Mouse (Mus musculus) liver, embryonic 14.5 days (tissue): ENCODE data around the gene Pcbd2. TPM values are rescaled to one million over a fixed set of nuclear protein-coding genes. Genes with fewer than 3 reads are reported as not detected.

ENCODE experiments used
- ATAC-seq: fragments of 200-750 bp; cut with Nextera tagmentation; 2 replicates; pipeline ENCODE4 v1.8.0; 2017; ENCODE audit warnings: moderate number of reproducible peaks, mild to moderate bottlenecking, moderate library complexity; ENCODE audit not compliant: insufficient read depth
- DNase-seq, 3 experiments: peaks; one replicate each; pipeline ENCODE4 v3.0.0-alpha.2; 2012 to 2013; ENCODE audit warnings: low read depth in 3 of 3, low spot score in 3 of 3
- H3K27ac ChIP-seq: fragments of 300-500 bp; sonication (generic); 2 replicates; pipeline ENCODE4 v1.5.1; 2014; ENCODE audit warnings: moderate library complexity, mild to moderate bottlenecking, control low read depth, inconsistent platforms
- H3K27me3 ChIP-seq: fragments of 300-500 bp; sonication (generic); 2 replicates; pipeline ENCODE4 v1.6.1; 2014; ENCODE audit warnings: mild to moderate bottlenecking, low read length, moderate library complexity; ENCODE audit not compliant: control insufficient read depth, insufficient read depth
- H3K36me3 ChIP-seq: fragments of 300-500 bp; sonication (generic); replicated peaks from 2 replicates; pipeline ENCODE4 v1.6.1; 2014; ENCODE audit warnings: low read depth; ENCODE audit not compliant: control insufficient read depth, insufficient read depth
- H3K4me1 ChIP-seq, 2 experiments: fragments of 200-500 bp in 1 of 2; fragments of 300-500 bp in 1 of 2; sonication (generic) in 1 of 2; replicated peaks; 2 replicates each; pipeline ENCODE4 v1.6.1; 2012 to 2014; ENCODE audit warnings: antibody characterized with exemption in 1 of 2, inconsistent platforms in 1 of 2, low read length in 1 of 2; ENCODE audit not compliant: control insufficient read depth in 2 of 2, insufficient read depth in 2 of 2
- H3K4me2 ChIP-seq: fragments of 300-500 bp; sonication (generic); 2 replicates; pipeline ENCODE4 v1.6.1; 2014; ENCODE audit warnings: low read depth, mild to moderate bottlenecking, control low read depth, moderate library complexity
- H3K4me3 ChIP-seq, 2 experiments: fragments of 200-500 bp in 1 of 2; fragments of 300-500 bp in 1 of 2; sonication (generic) in 1 of 2; 2 replicates each; pipeline ENCODE4 v1.5.1; 2012 to 2014; ENCODE audit warnings: low read depth in 2 of 2, low read length in 2 of 2, mild to moderate bottlenecking in 2 of 2, control low read depth in 1 of 2, inconsistent platforms in 1 of 2, moderate library complexity in 1 of 2; ENCODE audit not compliant: insufficient read depth in 1 of 2
- H3K9ac ChIP-seq: fragments of 300-500 bp; sonication (generic); replicated peaks from 2 replicates; pipeline ENCODE4 v1.6.1; 2014; ENCODE audit warnings: mild to moderate bottlenecking, control low read depth, moderate library complexity
- H3K9me3 ChIP-seq: fragments of 300-500 bp; sonication (generic); 2 replicates; pipeline ENCODE4 v1.6.1; 2016; ENCODE audit warnings: low read length, mixed read lengths; ENCODE audit not compliant: control insufficient read depth
- CTCF ChIP-seq: IDR thresholded peaks from 2 replicates; pipeline ENCODE4 v1.5.1; 2016; ENCODE audit warnings: antibody characterized with exemption, low read depth, control low read depth
- EP300 ChIP-seq: IDR thresholded peaks from 2 replicates; pipeline ENCODE4 v1.6.1; 2016; ENCODE audit warnings: antibody characterized with exemption, low read depth
- WGBS: fragments of 180-500 bp; shearing (Covaris S2); extraction: QIAGEN DNeasy Blood & Tissue Kit; methylation state at CpG from one replicate; pipeline ENCODE4 v1.1.7; 2014; ENCODE audit not compliant: insufficient replicate concordance; 5-methylcytosine and 5-hydroxymethylcytosine counted together
- polyA plus RNA-seq, 2 experiments: library from polyadenylated mRNA; depleted of rRNA in 1 of 2; stranded (reverse) in 1 of 2; unstranded in 1 of 2; fragments of >200 nt; fragmentation: Nextera tagmentation in 1 of 2; extraction: Ambion mirVana in 1 of 2; gene quantifications; 2 replicates each; pipeline versions ENCODE4 v1.2.1 to v1.2.3; 2012 to 2014

Gene Pcbd2
- polyA plus RNA-seq, 2 experiments: 25.1 to 35.7 TPM

GRCm38 (mm10) chr13:55809707-55810106 lies 82.5 kb downstream of the Pcbd2 start:
- Histone ChIP-seq H3K27me3 (no peaks in the 10 kb centered on the region), H3K4me2 (no peak overlapping the region), H3K4me1 (no peaks in the 10 kb centered on the region; a peak in 1 of 4 replicates), H3K9me3 (no peaks in the 10 kb centered on the region), H3K27ac (no peak overlapping the region), H3K36me3 (no peaks in the 10 kb centered on the region), H3K4me3 (no peak overlapping the region), H3K9ac (no peak overlapping the region)
- 72% methylated on average over 10 of the region's 10 CpGs for WGBS
- TF ChIP-seq CTCF (no peak), EP300 (no peak)
- ATAC-seq (no peak), DNase-seq (no peak)

GRCm38 (mm10) chr13:55810947-55811346 lies 83.8 kb downstream of the Pcbd2 start:
- no peak for ATAC-seq
- H3K27me3 ChIP-seq: no peaks in the 10 kb centered on the region
- no peak for DNase-seq
- H3K9me3 ChIP-seq: no peaks in the 10 kb centered on the region
- H3K4me1 ChIP-seq: no peaks in the 10 kb centered on the region; a peak in 1 of 4 replicates
- no peak overlapping the region for H3K27ac ChIP-seq
- no peaks in the 10 kb centered on the region for H3K36me3 ChIP-seq
- H3K9ac ChIP-seq: no peak overlapping the region
- 58% methylated on average over 5 of the region's 5 CpGs for WGBS
- H3K4me2 ChIP-seq: no peak overlapping the region
- H3K4me3 ChIP-seq: no peak overlapping the region
- TF ChIP-seq CTCF (no peak), EP300 (no peak)

- no peaks in the 10 kb centered on the region for H3K27me3 ChIP-seq
- no peak overlapping the region for H3K27ac ChIP-seq
- no peak overlapping the region for H3K4me2 ChIP-seq
- H3K36me3 ChIP-seq: no peaks in the 10 kb centered on the region
- no peaks in the 10 kb centered on the region; a peak in 1 of 4 replicates for H3K4me1 ChIP-seq
- no peak overlapping the region for H3K9ac ChIP-seq
- no peaks in the 10 kb centered on the region for H3K9me3 ChIP-seq
- TF ChIP-seq CTCF (no peak), EP300 (no peak)
- WGBS: 60% methylated on average over 5 of the region's 5 CpGs
- no peak for DNase-seq
- no peak overlapping the region for H3K4me3 ChIP-seq
- ATAC-seq: no peak
Observed at GRCm38 (mm10) chr13:55813490-55814016, 86.4 kb downstream of the Pcbd2 start.

GRCm38 (mm10) chr13:55814834-55815233 lies 87.7 kb downstream of the Pcbd2 start:
- WGBS: 58% methylated on average over 6 of the region's 6 CpGs
- no peak for ATAC-seq

GRCm38 (mm10) chr13:55822499-55822898 lies 95.3 kb downstream of the Pcbd2 start:
- Histone ChIP-seq H3K9me3 (no peaks in the 10 kb centered on the region), H3K36me3 (no peaks in the 10 kb centered on the region), H3K4me1 (no peaks in the 10 kb centered on the region), H3K27ac (no peak overlapping the region), H3K4me3 (no peak overlapping the region), H3K4me2 (no peak overlapping the region), H3K27me3 (peaks cover 48% of the 10 kb centered on the region), H3K9ac (no peak overlapping the region)
- 50% methylated on average over 5 of the region's 5 CpGs for WGBS
- DNase-seq (no peak), ATAC-seq (no peak)
- TF ChIP-seq EP300 (no peak), CTCF (no peak)

More at GRCm38 (mm10) chr13:55814834-55815233, 87.7 kb downstream of the Pcbd2 start:
- TF ChIP-seq EP300: no peak
- TF ChIP-seq CTCF: no peak
- Histone ChIP-seq H3K27ac (no peak overlapping the region), H3K27me3 (no peaks in the 10 kb centered on the region), H3K4me3 (no peak overlapping the region), H3K4me1 (no peaks in the 10 kb centered on the region; a peak in 1 of 4 replicates), H3K4me2 (no peak overlapping the region), H3K9ac (no peak overlapping the region), H3K36me3 (no peaks in the 10 kb centered on the region), H3K9me3 (no peaks in the 10 kb centered on the region)
- DNase-seq: no peak
